Mouse (Mus musculus) liver, adult 2 months (tissue): Measurements from ENCODE around the gene Dpm3.

Source experiments
- CTCF ChIP-seq: fragments of 200-500 bp; IDR thresholded peaks from 2 replicates; pipeline ENCODE4 v1.5.1; 2011; ENCODE audit warnings: low read depth, low read length, control low read depth
- POLR2A ChIP-seq: fragments of 200-500 bp; IDR thresholded peaks from 2 replicates; pipeline ENCODE4 v1.6.1; 2011; ENCODE audit warnings: low read length, control low read depth; ENCODE audit not compliant: insufficient read depth; ENCODE audit errors: extremely low read depth

- no peak for TF ChIP-seq POLR2A
- no peak for TF ChIP-seq CTCF
Observed at GRCm38 (mm10) chr3:89218271-89218670, 40.9 kb upstream of the Dpm3 start.
